Mouse (Mus musculus): ENCODE results near the gene Slc46a1.

Gene Slc46a1

GRCm38 (mm10) chr11:78455308-78455707, 10.2 kb upstream of the Slc46a1 start:
- DNase-seq (ENCODE audit: low spot score in 2 of 2), result no peak

DNA sequence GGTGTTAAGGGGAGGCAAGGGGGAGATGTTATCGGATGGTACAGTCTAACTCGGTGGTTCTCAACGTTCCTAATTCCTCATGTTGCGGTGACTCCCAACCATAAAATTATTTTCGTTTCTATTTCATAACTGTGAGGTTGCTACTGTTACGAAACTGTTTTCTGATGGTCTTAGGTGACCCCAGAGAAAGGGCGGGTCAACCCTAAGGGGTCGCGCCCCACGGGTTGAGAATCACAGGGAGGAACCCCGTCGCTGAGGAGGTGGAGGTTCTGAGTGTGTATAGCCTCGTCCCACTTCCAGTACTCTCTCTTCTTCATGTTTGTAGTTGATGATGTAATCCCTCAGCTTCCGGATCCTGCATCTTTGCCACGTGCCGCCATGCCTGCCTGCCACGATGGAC, 6.8 kb upstream of the Slc46a1 start:
- DNase-seq (ENCODE audit: low spot score in 2 of 2), result no peak

DNA sequence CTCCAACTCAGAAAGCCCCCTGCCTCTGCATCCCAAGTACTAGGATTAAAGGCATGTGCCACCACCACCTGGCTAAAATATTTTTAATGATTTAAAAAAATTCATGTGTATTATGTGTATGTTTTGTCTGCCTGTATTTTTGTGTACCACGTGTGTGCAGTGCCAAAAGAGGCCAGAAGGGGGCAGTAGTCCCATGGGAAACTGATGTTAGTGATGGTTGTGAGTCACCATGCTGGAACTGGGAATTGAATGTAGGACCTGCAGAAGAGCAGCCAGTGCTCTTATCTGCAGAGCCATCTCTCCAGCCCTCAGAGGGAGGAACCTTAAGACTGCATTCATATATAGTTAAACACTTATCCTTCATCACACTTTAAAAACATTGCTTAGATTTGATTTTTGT, 3.6 kb upstream of the Slc46a1 start:
- DNase-seq (ENCODE audit: low spot score in 2 of 2), result no peak

- DNase-seq (ENCODE audit: low spot score in 2 of 2), result no peak
Observed at GRCm38 (mm10) chr11:78462669-78463068, 2.8 kb upstream of the Slc46a1 start.

DNA sequence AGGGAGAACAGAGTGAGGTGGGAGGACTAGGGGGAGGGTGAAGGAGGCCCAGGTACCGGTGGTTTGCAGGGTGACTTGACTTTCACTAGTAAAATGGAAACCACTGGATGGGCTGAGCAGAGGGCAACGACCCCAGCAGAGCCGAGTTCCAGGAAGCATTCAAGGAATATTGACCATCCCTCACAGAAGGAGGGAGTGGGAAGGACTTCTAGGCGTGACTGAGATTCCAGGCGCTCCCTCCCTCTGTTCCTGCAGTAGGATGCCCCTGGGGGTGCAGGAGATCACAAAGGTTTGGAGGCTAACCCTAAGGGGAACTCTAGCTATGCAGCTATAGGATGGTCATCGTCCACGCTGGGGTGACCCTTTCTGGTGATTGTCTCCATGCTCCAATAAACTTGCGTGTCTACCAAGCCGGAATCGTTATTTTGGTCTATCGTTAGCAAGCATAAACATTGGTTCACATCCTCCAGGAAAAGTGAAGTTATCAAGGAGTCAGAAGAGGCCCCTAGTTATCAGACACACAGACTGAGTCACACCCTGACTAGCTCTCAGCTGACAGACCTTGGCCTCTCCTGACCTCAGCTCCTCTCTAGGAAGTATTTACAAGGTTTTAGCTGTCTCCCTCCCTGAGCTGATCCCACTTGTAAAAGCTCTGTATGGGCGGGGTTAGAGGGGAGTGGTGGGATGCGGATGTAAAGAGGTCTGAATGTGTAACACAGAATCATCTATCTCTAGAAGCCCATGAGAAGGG, 2.0 kb upstream of the Slc46a1 start:
- DNase-seq (ENCODE audit: low spot score in 2 of 2), result no peak

DNA sequence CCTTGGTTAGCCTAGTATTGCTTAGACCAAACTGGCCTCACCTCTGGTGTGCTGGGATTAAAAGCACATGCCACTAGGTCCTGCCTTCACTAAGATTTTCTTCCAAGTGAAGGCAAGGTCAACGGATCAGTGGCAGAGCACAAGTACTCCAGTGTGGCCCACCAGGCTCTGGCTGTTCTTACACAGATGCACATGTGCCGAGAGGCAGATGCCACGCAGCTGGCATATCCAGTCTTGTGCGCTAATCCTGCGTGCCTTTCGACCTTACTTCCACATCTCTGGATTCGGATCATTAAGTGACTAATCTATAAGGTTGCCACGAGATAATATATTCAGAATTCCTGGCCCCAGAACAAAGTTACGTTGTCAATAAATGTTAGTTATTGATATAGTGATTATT, 381 bp upstream of the Slc46a1 start:
- no peak for DNase-seq (ENCODE audit: low spot score in 2 of 2)

- no peak for DNase-seq (ENCODE audit: low spot score in 2 of 2)
Observed at GRCm38 (mm10) chr11:78466242-78466912, 880 bp downstream of the Slc46a1 start.

- no peak for DNase-seq (ENCODE audit: low spot score in 2 of 2)
Observed at GRCm38 (mm10) chr11:78467515-78467914, 2.0 kb downstream of the Slc46a1 start.

- no peak for DNase-seq (ENCODE audit: low spot score in 2 of 2)
Observed at GRCm38 (mm10) chr11:78467932-78468331, 2.4 kb downstream of the Slc46a1 start.

- DNase-seq (ENCODE audit: low spot score in 2 of 2), result no peak
Observed at GRCm38 (mm10) chr11:78471326-78472103, 6.0 kb downstream of the Slc46a1 start.

GRCm38 (mm10) chr11:78475289-78475688, 9.8 kb downstream of the Slc46a1 start:
- DNase-seq (ENCODE audit: low spot score in 2 of 2), result no peak

DNA sequence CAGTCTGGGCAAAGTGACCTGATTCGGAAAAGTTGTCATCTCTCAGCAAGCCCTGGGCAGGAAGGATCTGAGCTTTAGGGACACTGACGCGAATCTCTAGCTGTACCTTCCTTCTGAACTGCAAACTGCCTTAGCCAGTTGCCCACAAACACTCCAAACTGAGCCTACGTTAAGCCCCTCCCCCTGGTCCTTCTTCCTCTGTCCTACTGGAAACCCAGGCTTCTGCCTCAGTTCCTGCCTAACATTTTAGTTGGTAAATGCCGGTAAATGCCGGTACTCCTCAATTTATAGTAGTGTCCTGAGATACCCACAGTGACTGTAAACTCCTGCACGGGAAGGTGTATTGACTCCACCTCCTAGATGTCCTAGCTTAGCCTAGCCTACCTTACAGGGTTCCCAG, 18.1 kb downstream of the Slc46a1 start:
- no peak for DNase-seq (ENCODE audit: low spot score in 2 of 2)

DNA sequence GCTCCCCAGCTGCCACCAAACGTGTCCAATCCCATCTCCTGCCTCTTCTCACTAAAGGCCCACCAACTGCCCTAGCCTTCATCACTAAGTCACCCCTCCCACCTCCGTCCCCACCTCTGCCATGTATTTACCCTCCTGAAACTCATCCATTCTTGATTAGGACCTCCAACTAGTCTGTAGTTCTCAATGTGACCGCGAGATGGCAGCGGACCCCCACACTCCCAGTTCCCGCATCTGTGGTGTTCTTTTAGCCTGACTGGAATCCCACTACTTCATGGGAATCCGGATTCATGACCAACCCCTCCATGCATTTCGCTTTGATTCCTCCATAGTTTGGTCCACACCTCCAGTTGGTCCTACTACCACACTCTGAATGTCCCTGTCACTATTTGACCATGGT, 22.7 kb downstream of the Slc46a1 start:
- DNase-seq (ENCODE audit: low spot score in 2 of 2), result peak; percentile 52 to 79

DNA sequence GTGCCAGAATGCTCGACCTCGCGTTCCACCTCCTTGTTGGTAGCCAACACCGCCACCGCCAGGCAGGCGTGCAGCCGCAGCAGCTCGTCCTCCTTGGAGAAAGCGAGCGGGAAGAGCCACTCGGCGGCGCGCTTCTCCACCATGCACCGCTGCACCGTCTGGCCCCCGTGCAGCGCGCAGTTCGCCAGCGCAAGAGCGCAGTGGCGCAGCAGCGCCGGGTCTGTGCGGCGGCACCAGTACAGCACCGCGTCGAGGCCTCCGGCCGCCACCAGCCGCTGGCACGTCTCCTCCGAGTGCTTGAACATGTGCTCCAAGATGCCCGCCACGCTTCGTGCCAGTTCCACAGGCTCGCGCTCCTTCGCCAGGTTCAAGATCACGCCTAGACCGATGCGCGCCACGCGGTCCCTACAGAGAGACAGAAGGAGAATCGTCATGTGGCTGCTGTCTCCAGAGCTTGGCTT, 25.3 kb downstream of the Slc46a1 start:
- DNase-seq (ENCODE audit: low spot score in 2 of 2), result no peak

DNA sequence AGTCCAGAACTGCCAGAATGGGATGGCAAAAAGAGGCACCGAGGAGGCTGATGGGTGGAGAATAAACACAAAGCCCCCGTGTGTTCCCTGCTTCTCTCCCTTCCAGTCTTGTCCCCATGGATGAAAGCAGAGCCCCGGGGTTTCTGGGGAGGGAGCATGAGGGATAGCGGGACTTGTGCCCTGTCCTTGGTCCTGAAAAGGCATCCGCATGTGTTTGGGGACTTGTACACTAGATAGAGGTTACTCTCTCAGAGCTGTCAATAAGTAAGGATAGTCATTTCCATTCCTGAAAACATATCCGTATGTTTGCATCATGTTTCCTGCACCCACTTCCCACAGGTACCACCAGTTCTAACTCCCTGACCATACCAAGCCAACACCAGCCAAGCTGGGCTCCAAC, 30.4 kb downstream of the Slc46a1 start:
- DNase-seq (ENCODE audit: low spot score in 2 of 2), result no peak

DNA sequence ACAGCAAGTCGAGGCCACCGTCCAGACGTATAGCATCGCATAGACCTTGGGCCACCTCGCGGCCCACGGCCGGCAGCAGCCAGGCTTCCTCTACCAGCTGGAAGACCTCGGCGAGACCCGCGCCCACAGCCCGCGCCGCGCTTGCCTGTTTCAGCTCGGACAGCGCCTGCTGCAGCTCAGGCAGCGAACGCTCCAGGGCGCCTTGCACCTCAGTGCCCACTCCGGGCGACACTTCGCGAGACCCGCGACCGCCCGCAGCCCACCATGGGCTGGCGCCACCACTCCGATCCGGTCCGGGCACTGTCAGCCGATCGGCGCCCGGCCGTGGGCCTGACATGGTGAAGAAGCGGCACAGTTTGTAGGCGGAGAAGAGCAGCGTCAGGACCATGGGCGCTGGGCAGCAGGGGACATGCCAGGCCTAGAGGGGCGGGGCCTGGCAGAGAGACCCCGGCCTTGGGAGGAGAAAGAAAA, 31.6 kb downstream of the Slc46a1 start:
- DNase-seq (ENCODE audit: low spot score in 2 of 2), result peak in 1 of 2 experiments; percentile 69

DNA sequence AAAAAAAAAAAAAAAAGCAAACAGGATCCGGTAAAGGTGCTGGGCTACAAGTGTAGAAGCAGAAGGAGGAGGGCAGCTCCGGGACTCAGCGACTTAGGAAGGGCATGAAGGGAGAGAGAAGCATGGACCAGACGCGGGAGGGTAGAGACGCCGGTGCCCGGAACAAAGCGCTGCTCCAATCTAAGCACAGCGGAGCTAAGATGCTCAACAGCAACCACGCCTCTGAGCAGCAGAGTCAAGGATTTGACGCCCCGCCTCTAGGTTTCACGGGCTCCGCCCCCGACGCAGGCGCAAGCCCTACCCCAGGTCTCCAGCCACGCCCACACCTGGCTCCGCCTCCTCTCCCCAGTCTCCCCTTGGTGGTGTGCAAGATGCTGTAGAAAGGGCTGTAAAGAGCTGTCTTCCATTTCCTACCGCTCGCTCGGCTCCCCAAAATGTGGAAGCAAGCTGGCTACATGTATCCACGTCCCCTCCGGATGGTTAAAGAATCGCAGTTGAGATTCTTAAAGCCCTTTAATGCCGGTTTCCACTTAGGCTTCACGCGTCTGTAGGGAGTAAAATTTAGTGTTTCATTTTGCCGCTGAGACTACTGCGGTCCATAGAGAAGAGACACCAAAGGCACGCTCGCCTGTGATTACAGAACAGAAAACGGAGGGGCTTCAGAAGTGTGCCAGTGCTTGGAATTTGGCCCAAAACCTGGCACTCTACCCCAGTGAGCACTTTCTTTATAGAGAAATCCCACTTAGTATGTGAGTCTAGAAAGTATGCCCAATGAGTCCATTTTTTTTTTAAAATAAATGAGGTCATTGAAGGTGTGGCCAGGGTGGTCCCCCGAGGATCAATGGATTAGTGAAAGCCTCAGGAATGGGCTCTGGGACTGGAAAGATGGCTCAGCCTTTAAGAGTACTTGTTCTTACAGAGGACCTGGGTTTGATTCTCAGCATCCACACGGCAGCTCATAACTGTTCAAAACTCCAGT, 32.3 kb downstream of the Slc46a1 start, which contains the start of gene Sarm1:
Gene Sarm1, minus strand, starts transcription at position 211 of the 979 bp plus-strand sequence.
- DNase-seq (ENCODE audit: low spot score in 2 of 2), result peak; percentile 92 to 94

- no peak for DNase-seq (ENCODE audit: low spot score in 2 of 2)
Observed at GRCm38 (mm10) chr11:78499004-78499403, 33.5 kb downstream of the Slc46a1 start, which contains the start of gene Vtn. TSS of gene Vtn (plus strand) at chr11:78499091.

GRCm38 (mm10) chr11:78499543-78499942, 34.0 kb downstream of the Slc46a1 start:
- no peak for DNase-seq (ENCODE audit: low spot score in 2 of 2)

- no peak for DNase-seq (ENCODE audit: low spot score in 2 of 2)
Observed at GRCm38 (mm10) chr11:78500623-78501202, 35.2 kb downstream of the Slc46a1 start.

DNA sequence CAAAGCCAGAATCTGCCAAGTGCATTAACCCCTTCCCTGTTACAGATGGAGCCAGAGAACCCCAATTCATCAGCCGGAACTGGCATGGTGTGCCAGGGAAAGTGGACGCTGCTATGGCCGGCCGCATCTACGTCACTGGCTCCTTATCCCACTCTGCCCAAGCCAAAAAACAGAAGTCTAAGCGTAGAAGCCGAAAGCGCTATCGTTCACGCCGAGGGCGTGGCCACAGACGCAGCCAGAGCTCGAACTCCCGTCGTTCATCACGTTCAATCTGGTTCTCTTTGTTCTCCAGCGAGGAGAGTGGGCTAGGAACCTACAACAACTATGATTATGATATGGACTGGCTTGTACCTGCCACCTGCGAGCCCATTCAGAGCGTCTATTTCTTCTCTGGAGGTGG, 36.0 kb downstream of the Slc46a1 start:
- DNase-seq (ENCODE audit: low spot score in 2 of 2), result no peak

Measured in spleen, postnatal 4 days (tissue).